Mouse (Mus musculus): ENCODE data around the gene Rab36. TPM values are rescaled to one million over a fixed set of nuclear protein-coding genes. Genes with fewer than 3 reads are reported as not detected.

Gene Rab36
- total and polyA plus RNA-seq, 3 experiments = not detected

- Histone ChIP-seq H3K79me2 (ENCODE audit: control insufficient read depth, insufficient read depth, low read length, poor library complexity) (no peaks in the 10 kb centered on the region), H3K9me3 (replicated peaks; ENCODE audit: insufficient read depth, low read length) (no peaks in the 10 kb centered on the region), H3K4me1 (ENCODE audit: control insufficient read depth in 1 of 2, insufficient read depth in 2 of 2, low read length in 2 of 2) (no peaks in the 10 kb centered on the region), H3K9ac (ENCODE audit: control insufficient read depth, low read depth, low read length, poor library complexity, severe bottlenecking) (no peak overlapping the region), H3K36me3 (ENCODE audit: control insufficient read depth in 1 of 2, insufficient read depth in 2 of 2, low read length in 2 of 2) (no peaks in the 10 kb centered on the region), H3K27me3 (ENCODE audit: control insufficient read depth in 1 of 2, insufficient read depth in 2 of 2, low read length in 2 of 2) (no peaks in the 10 kb centered on the region; a peak in 1 of 4 replicates), H3K27ac (ENCODE audit: control insufficient read depth, low read depth, low read length) (no peak overlapping the region), H3K4me3 (ENCODE audit: control insufficient read depth in 1 of 2, insufficient read depth in 1 of 2, low read depth in 2 of 2, low read length in 2 of 2) (no peak overlapping the region)
- TF ChIP-seq NELFE (IDR thresholded peaks at IDR 0.05; ENCODE audit: low read depth, low read length) = no peak
- TF ChIP-seq CHD1 (IDR thresholded peaks at IDR 0.05; ENCODE audit: low read depth, low read length) = no peak
- TF ChIP-seq ZC3H11A (IDR thresholded peaks at IDR 0.05; ENCODE audit: low read depth, low read length) = no peak
- no peak for TF ChIP-seq KAT2A (conservative IDR thresholded peaks at IDR 0.05; ENCODE audit: low read depth, low read length)
- TF ChIP-seq TAL1 (IDR thresholded peaks at IDR 0.05; ENCODE audit: low read length) = no peak
- DNase-seq (ENCODE audit: low read depth, low spot score) = no peak
Observed at GRCm38 (mm10) chr10:75058761-75059395, 22.0 kb downstream of the Rab36 start.

GRCm38 (mm10) chr10:75059396-75059795, 22.5 kb downstream of the Rab36 start:
- no peaks in the 10 kb centered on the region for H3K79me2 ChIP-seq (ENCODE audit: control insufficient read depth, insufficient read depth, low read length, poor library complexity)
- H3K27me3 ChIP-seq (ENCODE audit: control insufficient read depth in 1 of 2, insufficient read depth in 2 of 2, low read length in 2 of 2) = no peaks in the 10 kb centered on the region; a peak in 1 of 4 replicates
- H3K9me3 ChIP-seq (replicated peaks; ENCODE audit: insufficient read depth, low read length) = no peaks in the 10 kb centered on the region
- H3K27ac ChIP-seq (ENCODE audit: control insufficient read depth, low read depth, low read length) = no peak overlapping the region
- TF ChIP-seq POLR2AphosphoS2 (IDR thresholded peaks at IDR 0.05; ENCODE audit: low read length) = no peak
- no peak for TF ChIP-seq SIN3A (IDR thresholded peaks at IDR 0.05; ENCODE audit: low read length)
- no peak for TF ChIP-seq GABPA (IDR thresholded peaks at IDR 0.05; ENCODE audit: low read depth, low read length)
- no peak for TF ChIP-seq GATA1 (IDR thresholded peaks at IDR 0.05; ENCODE audit: low read depth, low read length)
- no peak for TF ChIP-seq TAL1 (IDR thresholded peaks at IDR 0.05; ENCODE audit: low read length)
- TF ChIP-seq ZKSCAN1 (IDR thresholded peaks at IDR 0.05; ENCODE audit: low read depth, low read length) = no peak
- TF ChIP-seq JUND (IDR thresholded peaks at IDR 0.05; ENCODE audit: low read depth, low read length) = no peak
- TF ChIP-seq ELF1 (IDR thresholded peaks at IDR 0.05; ENCODE audit: low read depth, low read length) = no peak
- no peak for TF ChIP-seq CHD2 (IDR thresholded peaks at IDR 0.05; ENCODE audit: low read length)
- TF ChIP-seq ZNF384 (IDR thresholded peaks at IDR 0.05; ENCODE audit: low read depth, low read length) = no peak
- no peak for TF ChIP-seq ZMIZ1 (IDR thresholded peaks at IDR 0.05; ENCODE audit: low read depth, low read length)
- TF ChIP-seq MAFK (IDR thresholded peaks at IDR 0.05; ENCODE audit: borderline replicate concordance, low read depth, low read length) = no peak
- no peak for DNase-seq (ENCODE audit: low read depth, low spot score)
- no peak overlapping the region for H3K9ac ChIP-seq (ENCODE audit: control insufficient read depth, low read depth, low read length, poor library complexity, severe bottlenecking)
- no peaks in the 10 kb centered on the region for H3K36me3 ChIP-seq (ENCODE audit: control insufficient read depth in 1 of 2, insufficient read depth in 2 of 2, low read length in 2 of 2)
- no peaks in the 10 kb centered on the region for H3K4me1 ChIP-seq (ENCODE audit: control insufficient read depth in 1 of 2, insufficient read depth in 2 of 2, low read length in 2 of 2)
- no peak overlapping the region for H3K4me3 ChIP-seq (ENCODE audit: control insufficient read depth in 1 of 2, insufficient read depth in 1 of 2, low read depth in 2 of 2, low read length in 2 of 2)
